Mouse (Mus musculus) myocyte (in vitro differentiated cells): ENCODE data around the gene Rnf220.

Experiments used
- E2F4 ChIP-seq: IDR thresholded peaks from one replicate; pipeline ENCODE4 v1.6.1; 2011; ENCODE audit warnings: mild to moderate bottlenecking, control low read depth, moderate library complexity; ENCODE audit not compliant: insufficient read depth
- MAX ChIP-seq: IDR thresholded peaks from one replicate; pipeline ENCODE4 v1.6.1; 2011; ENCODE audit warnings: low read depth, mild to moderate bottlenecking, control low read depth
- MYOD1 ChIP-seq, 3 experiments: IDR thresholded peaks; one replicate each; pipeline ENCODE4 v1.6.1; 2011; ENCODE audit warnings: control low read depth in 2 of 3, low read depth in 2 of 3, mild to moderate bottlenecking in 2 of 3, moderate library complexity in 1 of 3; ENCODE audit not compliant: insufficient read length in 2 of 3, control insufficient read depth in 1 of 3
- POLR2A ChIP-seq: IDR thresholded peaks from one replicate; pipeline ENCODE4 v1.6.1; 2011; ENCODE audit warnings: low read depth, mild to moderate bottlenecking, control low read depth, moderate library complexity; ENCODE audit not compliant: insufficient read length
- POLR2AphosphoS2 ChIP-seq: IDR thresholded peaks from one replicate; pipeline ENCODE4 v1.6.1; 2011; ENCODE audit warnings: low read depth, control low read depth; ENCODE audit not compliant: insufficient read length
- REST ChIP-seq: IDR thresholded peaks from one replicate; pipeline ENCODE4 v1.6.1; 2011; ENCODE audit warnings: mild to moderate bottlenecking, control low read depth, moderate library complexity; ENCODE audit not compliant: insufficient read depth, insufficient read length
- TCF12 ChIP-seq: IDR thresholded peaks from one replicate; pipeline ENCODE4 v1.6.1; 2011; ENCODE audit warnings: mild to moderate bottlenecking, control low read depth; ENCODE audit not compliant: poor library complexity, insufficient read depth, severe bottlenecking
- TCF3 ChIP-seq: IDR thresholded peaks from one replicate; pipeline ENCODE4 v1.6.1; 2011; ENCODE audit warnings: low read depth, control low read depth; ENCODE audit not compliant: insufficient read length
- USF1 ChIP-seq: IDR thresholded peaks from one replicate; pipeline ENCODE4 v1.6.1; 2011; ENCODE audit warnings: low read depth, mild to moderate bottlenecking, control low read depth, moderate library complexity

DNA sequence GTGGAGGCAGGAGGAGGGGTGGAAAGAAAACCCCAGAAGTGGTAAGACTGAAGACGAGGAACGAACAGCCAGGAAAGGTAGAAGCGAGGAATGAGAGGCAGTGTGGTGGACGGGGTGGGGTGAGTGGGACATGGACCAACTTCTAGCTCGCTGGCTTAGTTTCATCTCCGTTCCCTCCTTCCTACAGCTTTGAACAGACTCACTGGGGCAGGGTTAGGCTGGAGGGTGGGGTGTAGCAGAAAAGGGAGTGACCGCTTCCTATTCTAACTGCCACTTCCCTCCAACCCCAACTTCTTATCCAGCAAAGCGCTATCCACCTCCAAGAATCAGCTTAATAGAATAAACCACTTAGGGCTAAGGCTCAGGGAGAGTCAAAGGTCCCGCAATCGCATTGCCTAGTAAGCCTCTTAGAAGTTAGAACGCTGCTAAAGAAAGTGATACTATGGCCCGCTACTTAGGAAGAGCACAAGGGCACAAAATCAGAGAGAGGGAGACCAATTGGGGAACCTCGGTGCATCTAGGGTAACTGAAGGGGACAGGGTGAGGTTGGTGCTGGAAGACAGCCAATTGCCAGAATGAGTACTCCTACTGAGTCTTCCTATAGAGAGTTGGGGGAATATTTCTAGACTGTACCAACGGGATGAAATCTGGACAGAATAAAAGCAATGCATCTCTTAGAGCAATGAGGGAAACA, 23.4 kb downstream of the Rnf220 start:
- TF ChIP-seq MAX = no peak
- TF ChIP-seq TCF12 = no peak
- TF ChIP-seq TCF3 = no peak
- TF ChIP-seq MYOD1 (IDR thresholded peaks at IDR 0.05; ENCODE audit: control insufficient read depth in 1 of 3, insufficient read length in 2 of 3, low read depth in 2 of 3) = no peak
- no peak for TF ChIP-seq POLR2A
- no peak for TF ChIP-seq REST
- TF ChIP-seq E2F4 = no peak
- no peak for TF ChIP-seq POLR2AphosphoS2
- TF ChIP-seq USF1 = no peak
